Mouse (Mus musculus) erythroblast, embryonic 14.5 days (primary cell): ENCODE measurements around the gene Adamtsl5.

Source experiments
- GATA1 ChIP-seq: IDR thresholded peaks from 2 replicates; pipeline ENCODE4 v1.6.1; 2012; ENCODE audit warnings: low read length, inconsistent platforms, mixed read lengths
- TAL1 ChIP-seq: IDR thresholded peaks from 3 replicates; pipeline ENCODE4 v1.6.1; 2012; ENCODE audit warnings: low read length, inconsistent platforms, mixed read lengths

- TF ChIP-seq GATA1 = peak; percentile 56
- peak; percentile 79 for TF ChIP-seq TAL1
Observed at GRCm38 (mm10) chr10:80344131-80344661, 4.0 kb downstream of the Adamtsl5 start.
